Mouse (Mus musculus) cortical plate, adult 2 months (tissue): ENCODE data around the gene Map3k5.

ENCODE experiments used
- CTCF ChIP-seq: fragments of 200-500 bp; IDR thresholded peaks from 2 replicates; pipeline ENCODE4 v1.5.1; 2011; ENCODE audit warnings: mild to moderate bottlenecking, control low read depth, low read length; ENCODE audit not compliant: insufficient read depth; ENCODE audit errors: extremely low read depth
- POLR2A ChIP-seq: fragments of 200-500 bp; IDR thresholded peaks from 2 replicates; pipeline ENCODE4 v1.6.1; 2011; ENCODE audit warnings: mild to moderate bottlenecking, low read length, control low read depth; ENCODE audit not compliant: insufficient read depth; ENCODE audit errors: extremely low read depth

GRCm38 (mm10) chr10:19940127-19940526 is 5.9 kb downstream of the Map3k5 start:
- TF ChIP-seq CTCF (no peak), POLR2A (no peak)
